27 mouse cellular contexts compared by ENCODE assay signal in the genomic region with DNA sequence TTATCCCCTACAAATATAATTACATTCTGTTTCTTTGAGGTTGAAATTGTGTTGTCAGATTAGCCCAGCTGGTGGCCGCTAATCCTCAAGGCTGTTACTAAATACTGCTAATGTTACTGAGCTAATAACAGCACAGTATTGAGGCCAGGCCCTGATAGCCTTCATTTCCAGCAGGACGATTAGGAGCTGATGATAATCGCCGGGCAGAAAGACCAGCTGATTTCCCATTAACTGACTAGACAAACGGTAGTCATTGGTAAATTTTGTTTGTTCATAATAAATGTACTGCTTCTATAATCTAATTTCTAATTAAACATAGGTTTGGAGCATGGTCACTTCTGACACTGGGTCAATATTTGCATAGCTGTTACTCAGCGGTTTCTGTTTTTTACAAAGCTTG. TPM values are rescaled to one million over a fixed set of nuclear protein-coding genes. Genes with fewer than 3 reads are reported as not detected.
DNase-seq lines count a peak whose midpoint lies in the region; ATAC-seq and TF ChIP-seq lines count a peak whose summit lies in the region.
"Had no signal": no experiment of that assay in that cellular context is flagged by ENCODE, and none has a peak within 500 bp of the region (broad histone marks: within the 10 kb centered on the region; RNA-seq: fewer than 3 reads in every experiment).

No protein-coding gene starts in this region.

- no peak for TF ChIP-seq POLR2A in MEL (IDR thresholded peaks at IDR 0.05; ENCODE audit: control insufficient read depth in 1 of 2, insufficient read depth in 1 of 2, low read depth in 1 of 2, low read length in 2 of 2, poor library complexity in 1 of 2)
- no peak for TF ChIP-seq POLR2A in heart, adult 2 months (IDR thresholded peaks at IDR 0.05; ENCODE audit: insufficient read depth, low read depth, low read length)

- H3K79me2 ChIP-seq in MEL (ENCODE audit: control insufficient read depth, insufficient read depth, low read length, poor library complexity), result no peaks in the 10 kb centered on the region
- no peaks in the 10 kb centered on the region for H3K79me2 ChIP-seq in heart, adult 2 months (replicated peaks; ENCODE audit: control insufficient read depth, insufficient read depth, low read length)

- no peaks in the 10 kb centered on the region for H3K36me3 ChIP-seq in midbrain, embryonic 14.5 days (ENCODE audit: control insufficient read depth, insufficient read depth, low read length)
- H3K36me3 ChIP-seq in midbrain, postnatal 0 days (ENCODE audit: insufficient read depth, low read length), result no peaks in the 10 kb centered on the region
- H3K36me3 ChIP-seq in MEL (ENCODE audit: control insufficient read depth in 1 of 2, insufficient read depth in 2 of 2, low read length in 2 of 2), result no peaks in the 10 kb centered on the region
- H3K36me3 ChIP-seq in heart, adult 2 months (ENCODE audit: control insufficient read depth, insufficient read depth, low read length), result no peaks in the 10 kb centered on the region
- H3K36me3 ChIP-seq: embryonic facial prominence, embryonic 10.5 days; embryonic facial prominence, embryonic 12.5 days; forebrain, embryonic 15.5 days; G1E had no signal

- TF ChIP-seq CTCF in midbrain, postnatal 0 days (IDR thresholded peaks at IDR 0.05), result no peak
- no peak for TF ChIP-seq CTCF in MEL (IDR thresholded peaks at IDR 0.05 in 2 of 3, conservative IDR thresholded peaks at IDR 0.05 in 1 of 3; ENCODE audit: control insufficient read depth in 1 of 3, insufficient read depth in 1 of 3, low read depth in 2 of 3, low read length in 3 of 3, poor library complexity in 1 of 3, severe bottlenecking in 1 of 3)
- TF ChIP-seq CTCF in heart, adult 2 months (IDR thresholded peaks at IDR 0.05), result no peak

- H3K4me2 ChIP-seq in midbrain, embryonic 14.5 days (ENCODE audit: low read length), result no peak overlapping the region
- no peak overlapping the region for H3K4me2 ChIP-seq in midbrain, postnatal 0 days (ENCODE audit: low read depth, low read length, poor library complexity, severe bottlenecking)
- H3K4me2 ChIP-seq: embryonic facial prominence, embryonic 12.5 days; forebrain, embryonic 13.5 days; forebrain, embryonic 15.5 days had no signal

- no peaks in the 10 kb centered on the region for H3K27me3 ChIP-seq in midbrain, embryonic 14.5 days (ENCODE audit: control insufficient read depth, insufficient read depth, low read length)
- H3K27me3 ChIP-seq in midbrain, postnatal 0 days (ENCODE audit: insufficient read depth, low read length), result no peaks in the 10 kb centered on the region
- H3K27me3 ChIP-seq in MEL (ENCODE audit: control insufficient read depth in 1 of 2, insufficient read depth in 2 of 2, low read length in 2 of 2), result no peaks in the 10 kb centered on the region
- H3K27me3 ChIP-seq in heart, adult 2 months (ENCODE audit: control insufficient read depth, insufficient read depth, low read length), result no peaks in the 10 kb centered on the region
- H3K27me3 ChIP-seq: CH12.LX; embryonic facial prominence, embryonic 12.5 days; forebrain, embryonic 13.5 days; forebrain, embryonic 15.5 days had no signal

- no peaks in the 10 kb centered on the region for H3K9me3 ChIP-seq in midbrain, embryonic 14.5 days (ENCODE audit: control insufficient read depth, low read length)
- H3K9me3 ChIP-seq in midbrain, postnatal 0 days (ENCODE audit: low read length), result no peaks in the 10 kb centered on the region
- no peaks in the 10 kb centered on the region for H3K9me3 ChIP-seq in MEL (replicated peaks; ENCODE audit: insufficient read depth, low read length)
- H3K9me3 ChIP-seq: embryonic facial prominence, embryonic 10.5 days; embryonic facial prominence, embryonic 12.5 days; forebrain, embryonic 13.5 days; forebrain, embryonic 15.5 days; G1E had no signal

- no peak overlapping the region for H3K27ac ChIP-seq in midbrain, embryonic 14.5 days (replicated peaks; ENCODE audit: low read depth, low read length)
- no peak overlapping the region for H3K27ac ChIP-seq in midbrain, postnatal 0 days (ENCODE audit: low read depth, low read length)
- no peak overlapping the region for H3K27ac ChIP-seq in MEL (ENCODE audit: control insufficient read depth, low read depth, low read length)
- no peak overlapping the region for H3K27ac ChIP-seq in heart, adult 2 months
- H3K27ac ChIP-seq: embryonic facial prominence, embryonic 10.5 days; embryonic facial prominence, embryonic 12.5 days; forebrain, embryonic 13.5 days; forebrain, embryonic 15.5 days had no signal

- no peak overlapping the region for H3K9ac ChIP-seq in midbrain, embryonic 14.5 days (replicated peaks; ENCODE audit: low read length)
- H3K9ac ChIP-seq in midbrain, postnatal 0 days (replicated peaks; ENCODE audit: low read length, poor library complexity, severe bottlenecking), result no peak overlapping the region
- H3K9ac ChIP-seq in MEL (ENCODE audit: control insufficient read depth, low read depth, low read length, poor library complexity, severe bottlenecking), result no peak overlapping the region
- no peak overlapping the region for H3K9ac ChIP-seq in heart, adult 2 months (ENCODE audit: low read depth, low read length)
- H3K9ac ChIP-seq: embryonic facial prominence, embryonic 12.5 days; forebrain, embryonic 13.5 days; forebrain, embryonic 15.5 days had no signal

- no peak for ATAC-seq in midbrain, embryonic 14.5 days (ENCODE audit: low FRiP score, low TSS enrichment)
- no peak for ATAC-seq in midbrain, postnatal 0 days (ENCODE audit: low FRiP score)
- ATAC-seq: CD4-positive, CD25-positive, alpha-beta regulatory T cell, adult 4 months; forebrain, embryonic 13.5 days; forebrain, embryonic 15.5 days had no signal

- no peak overlapping the region for H3K4me3 ChIP-seq in midbrain, embryonic 14.5 days (replicated peaks; ENCODE audit: low read depth, low read length)
- H3K4me3 ChIP-seq in midbrain, postnatal 0 days (ENCODE audit: low read depth, low read length), result no peak overlapping the region
- no peak overlapping the region for H3K4me3 ChIP-seq in MEL (ENCODE audit: control insufficient read depth in 1 of 2, insufficient read depth in 1 of 2, low read depth in 2 of 2, low read length in 2 of 2)
- H3K4me3 ChIP-seq in heart, adult 2 months, result no peak overlapping the region
- H3K4me3 ChIP-seq: embryonic facial prominence, embryonic 10.5 days; embryonic facial prominence, embryonic 12.5 days; forebrain, embryonic 13.5 days; forebrain, embryonic 15.5 days had no signal

- peak; percentile 5 for DNase-seq in midbrain, embryonic 14.5 days
- DNase-seq in midbrain, postnatal 0 days (ENCODE audit: low spot score), result no peak
- no peak for DNase-seq in MEL (ENCODE audit: low read depth, low spot score)
- peak; percentile 61 for DNase-seq in retina, adult 2 months (ENCODE audit: low read depth, low spot score)
- peak; percentile 78 for DNase-seq in retina, postnatal 1 day
- no peak for DNase-seq in ovary, adult 18-20 months (ENCODE audit: low spot score)
- no peak for DNase-seq in lung, postnatal 4 days
- no peak for DNase-seq in heart, adult 2 months
- DNase-seq: adrenal gland, adult 2 months; adrenal gland, postnatal 10 days; adrenal gland, postnatal 25 days; B cell, adult 2 months; cerebellum, adult 11-12 months; cerebellum, adult 2 months; cerebellum, adult 9-10 months; cerebellum, postnatal 10 days; cerebellum, postnatal 25 days had no signal

- no peaks in the 10 kb centered on the region for H3K4me1 ChIP-seq in midbrain, embryonic 14.5 days (ENCODE audit: control insufficient read depth, insufficient read depth, low read length)
- no peaks in the 10 kb centered on the region for H3K4me1 ChIP-seq in midbrain, postnatal 0 days (ENCODE audit: insufficient read depth, low read length)
- H3K4me1 ChIP-seq in MEL (ENCODE audit: control insufficient read depth in 1 of 2, insufficient read depth in 2 of 2, low read length in 2 of 2), result no peaks in the 10 kb centered on the region
- no peaks in the 10 kb centered on the region for H3K4me1 ChIP-seq in heart, adult 2 months (ENCODE audit: control insufficient read depth, insufficient read depth, low read length)
- H3K4me1 ChIP-seq: embryonic facial prominence, embryonic 10.5 days; embryonic facial prominence, embryonic 12.5 days; forebrain, embryonic 13.5 days; forebrain, embryonic 15.5 days had no signal

- intact Hi-C loops in heart, adult 2 months (cut with DNase I), result no loop called here

- no peak for TF ChIP-seq EP300 in MEL (IDR thresholded peaks at IDR 0.05; ENCODE audit: low read depth in 1 of 2, low read length in 2 of 2)
- no peak for TF ChIP-seq EP300 in heart, adult 2 months (IDR thresholded peaks at IDR 0.05; ENCODE audit: insufficient read depth, low read depth, low read length)

- TF ChIP-seq RAD21 in MEL (IDR thresholded peaks at IDR 0.05; ENCODE audit: low read depth, low read length), result no peak

- 62% methylated on average over 6 of the region's 6 CpGs for WGBS in midbrain, embryonic 14.5 days
- 58% methylated on average over 6 of the region's 6 CpGs for WGBS in midbrain, postnatal 0 days
- WGBS in heart, adult 2 months, result 69% methylated on average over 6 of the region's 6 CpGs

RNA-seq across cellular contexts. Expression of gene Gspt1, which starts 24.7 kb away (rescaled TPM):
- polyA plus RNA-seq in midbrain, embryonic 14.5 days (2014; fragmentation: Nextera tagmentation; extraction: Ambion mirVana), result 56.3 and 61.3 TPM in 2 replicates
- total RNA-seq in midbrain, postnatal 0 days (2014; rRNA removed), result 60.9 and 74.1 TPM in 2 replicates
- 36.4 and 39.0 TPM in 2 replicates for polyA plus RNA-seq in midbrain, postnatal 0 days (2015; fragmentation: Nextera tagmentation; extraction: Ambion mirVana)
- total RNA-seq in MEL (2012; rRNA removed), result 84.4 and 89.6 TPM in 2 replicates
- 100 to 1,000 TPM; 376 to 547 TPM for polyA plus RNA-seq in MEL (2012; ENCODE audit: insufficient read depth in 1 of 2, insufficient read length in 2 of 2, low read depth in 1 of 2, low replicate concordance in 2 of 2, missing spikeins in 1 of 2)
- total RNA-seq in heart, adult 2 months (2021), result 10 to 100 TPM; 59.3 to 62.0 TPM
- polyA plus RNA-seq in heart, adult 2 months (2012; rRNA removed), result 15.6 and 32.9 TPM in 2 replicates

RNA-seq across cellular contexts. Expression of gene Tnfrsf17, which starts 34.8 kb away (rescaled TPM):
- not detected in 2 replicates for polyA plus RNA-seq in midbrain, embryonic 14.5 days (2014; fragmentation: Nextera tagmentation; extraction: Ambion mirVana)
- not detected in 2 replicates for total RNA-seq in midbrain, postnatal 0 days (2014; rRNA removed)
- polyA plus RNA-seq in midbrain, postnatal 0 days (2015; fragmentation: Nextera tagmentation; extraction: Ambion mirVana), result 0.20 and 0.21 TPM in 2 replicates
- not detected in 2 replicates for total RNA-seq in MEL (2012; rRNA removed)
- polyA plus RNA-seq in MEL (2012; ENCODE audit: insufficient read depth in 1 of 2, insufficient read length in 2 of 2, low read depth in 1 of 2, low replicate concordance in 2 of 2, missing spikeins in 1 of 2), result not detected
- not detected for total RNA-seq in heart, adult 2 months (2021)
- polyA plus RNA-seq in heart, adult 2 months (2012; rRNA removed), result 0.23 and 0.41 TPM in 2 replicates
- total RNA-seq: adrenal gland, adult 2 months; adrenal gland, postnatal 10 days; adrenal gland, postnatal 25 days; adrenal gland, postnatal 4 days; G1E had no signal
- polyA plus RNA-seq: adrenal gland, adult 2 months; CD4-positive, CD25-positive, alpha-beta regulatory T cell, adult 4 months; embryonic facial prominence, embryonic 10.5 days; embryonic facial prominence, embryonic 12.5 days; embryonic facial prominence, embryonic 14.5 days; forebrain, embryonic 11.5 days; forebrain, embryonic 15.5 days; G1E had no signal

RNA-seq across cellular contexts. Expression of gene Snx29, which starts 43.9 kb away (rescaled TPM):
- polyA plus RNA-seq in midbrain, embryonic 14.5 days (2014; fragmentation: Nextera tagmentation; extraction: Ambion mirVana), result 12.2 and 16.1 TPM in 2 replicates
- 22.8 and 30.8 TPM in 2 replicates for total RNA-seq in midbrain, postnatal 0 days (2014; rRNA removed)
- polyA plus RNA-seq in midbrain, postnatal 0 days (2015; fragmentation: Nextera tagmentation; extraction: Ambion mirVana), result 6.6 and 7.0 TPM in 2 replicates
- total RNA-seq in MEL (2012; rRNA removed), result 0.42 and 0.73 TPM in 2 replicates
- polyA plus RNA-seq in MEL (2012; ENCODE audit: insufficient read depth in 1 of 2, insufficient read length in 2 of 2, low read depth in 1 of 2, low replicate concordance in 2 of 2, missing spikeins in 1 of 2), result under 1 TPM in 1 of 2 experiments, not detected in 1; 0.72 TPM
- 1 to 10 TPM; 8.9 to 9.9 TPM for total RNA-seq in heart, adult 2 months (2021)
- polyA plus RNA-seq in heart, adult 2 months (2012; rRNA removed), result 2.6 and 4.6 TPM in 2 replicates

Comparison
In these comparisons a context has a peak if more than half of its experiments do, and no peak if none do; other contexts are left out.
1. DNase-seq: peak in midbrain, embryonic 14.5 days (single experiment), retina, adult 2 months (single experiment) and retina, postnatal 1 day (single experiment); none in midbrain, postnatal 0 days (single experiment), MEL (single experiment), ovary, adult 18-20 months (single experiment), lung, postnatal 4 days (0 of 2) and heart, adult 2 months (0 of 2).